Mouse (Mus musculus): ENCODE results near the gene Srsf3. TPM values are rescaled to one million over a fixed set of nuclear protein-coding genes. Genes with fewer than 3 reads are reported as not detected.

Gene Srsf3
- total RNA-seq, 2 experiments from 2014 or later, result 352 to 499 TPM

- no peak for ATAC-seq (replicated peaks; ENCODE audit: low FRiP score, poor library complexity, severe bottlenecking)
Measured at GRCm38 (mm10) chr17:29081618-29082381, 49.4 kb downstream of the Srsf3 start.

- no peak for ATAC-seq (replicated peaks; ENCODE audit: low FRiP score, poor library complexity, severe bottlenecking)
Measured at GRCm38 (mm10) chr17:29083586-29083985, 51.2 kb downstream of the Srsf3 start.

- ATAC-seq (replicated peaks; ENCODE audit: low FRiP score, poor library complexity, severe bottlenecking), result no peak
Measured at GRCm38 (mm10) chr17:29084656-29085055, 52.2 kb downstream of the Srsf3 start.

GRCm38 (mm10) chr17:29085266-29085665 lies 52.8 kb downstream of the Srsf3 start:
- ATAC-seq (replicated peaks; ENCODE audit: low FRiP score, poor library complexity, severe bottlenecking), result no peak

- ATAC-seq (replicated peaks; ENCODE audit: low FRiP score, poor library complexity, severe bottlenecking), result no peak
Measured at GRCm38 (mm10) chr17:29086916-29087315, 54.5 kb downstream of the Srsf3 start.

- no peak for ATAC-seq (replicated peaks; ENCODE audit: low FRiP score, poor library complexity, severe bottlenecking)
Measured at GRCm38 (mm10) chr17:29090776-29091175, 58.3 kb downstream of the Srsf3 start, which contains the start of gene Cdkn1a. Gene Cdkn1a (plus strand): TSS chr17:29090976.

GRCm38 (mm10) chr17:29091348-29091944 lies 59.0 kb downstream of the Srsf3 start:
- ATAC-seq (replicated peaks; ENCODE audit: low FRiP score, poor library complexity, severe bottlenecking), result no peak

GRCm38 (mm10) chr17:29092497-29092896 lies 60.1 kb downstream of the Srsf3 start:
- no peak for ATAC-seq (replicated peaks; ENCODE audit: low FRiP score, poor library complexity, severe bottlenecking)

Other genes with a start within 250 kb of the Srsf3 start
- gene Brpf3, start 231.5 kb upstream of the Srsf3 start, total RNA-seq (2015; ENCODE audit: low replicate concordance), result 497 and 560 TPM in 2 replicates
- gene Brpf3, start 231.5 kb upstream of the Srsf3 start, total RNA-seq (2017; ENCODE audit: low replicate concordance), result 243 and 286 TPM in 2 replicates
- 2.2 TPM in 1 of 2 replicates, not detected in the other for gene Pnpla1, start 174.2 kb upstream of the Srsf3 start, total RNA-seq (2015; ENCODE audit: low replicate concordance)
- gene Pnpla1, start 174.2 kb upstream of the Srsf3 start, total RNA-seq (2017; ENCODE audit: low replicate concordance), result not detected in 2 replicates
- not detected in 2 replicates for gene 4930539E08Rik, start 117.3 kb upstream of the Srsf3 start, total RNA-seq (2015; ENCODE audit: low replicate concordance)
- gene 4930539E08Rik, start 117.3 kb upstream of the Srsf3 start, total RNA-seq (2017; ENCODE audit: low replicate concordance), result not detected in 2 replicates
- gene Pxt1, start 88.8 kb upstream of the Srsf3 start, total RNA-seq (2015; ENCODE audit: low replicate concordance), result 3.2 TPM in 1 of 2 replicates, not detected in the other
- gene Pxt1, start 88.8 kb upstream of the Srsf3 start, total RNA-seq (2017; ENCODE audit: low replicate concordance), result not detected in 2 replicates
- 63.1 and 88.4 TPM in 2 replicates for gene Kctd20, start 80.7 kb upstream of the Srsf3 start, total RNA-seq (2015; ENCODE audit: low replicate concordance)
- 82.3 and 128 TPM in 2 replicates for gene Kctd20, start 80.7 kb upstream of the Srsf3 start, total RNA-seq (2017; ENCODE audit: low replicate concordance)
- gene Stk38, start 24.6 kb upstream of the Srsf3 start, total RNA-seq (2015; ENCODE audit: low replicate concordance), result 112 and 129 TPM in 2 replicates
- 111 and 134 TPM in 2 replicates for gene Stk38, start 24.6 kb upstream of the Srsf3 start, total RNA-seq (2017; ENCODE audit: low replicate concordance)
- gene Cdkn1a, start 58.3 kb downstream of the Srsf3 start, total RNA-seq (2015; ENCODE audit: low replicate concordance), result 0.84 and 2.5 TPM in 2 replicates
- gene Cdkn1a, start 58.3 kb downstream of the Srsf3 start, total RNA-seq (2017; ENCODE audit: low replicate concordance), result 2.3 TPM in 1 of 2 replicates, not detected in the other
- 15.9 and 22.7 TPM in 2 replicates for gene Rab44, start 81.5 kb downstream of the Srsf3 start, total RNA-seq (2015; ENCODE audit: low replicate concordance)
- 22.2 and 28.0 TPM in 2 replicates for gene Rab44, start 81.5 kb downstream of the Srsf3 start, total RNA-seq (2017; ENCODE audit: low replicate concordance)
- gene Cpne5, start 205.5 kb downstream of the Srsf3 start, total RNA-seq (2015; ENCODE audit: low replicate concordance), result not detected in 2 replicates
- 0.13 TPM in 1 of 2 replicates, not detected in the other for gene Cpne5, start 205.5 kb downstream of the Srsf3 start, total RNA-seq (2017; ENCODE audit: low replicate concordance)
- 43.6 TPM in 2 replicates for gene Ppil1, start 231.6 kb downstream of the Srsf3 start, total RNA-seq (2015; ENCODE audit: low replicate concordance)
- 13.3 and 27.9 TPM in 2 replicates for gene Ppil1, start 231.6 kb downstream of the Srsf3 start, total RNA-seq (2017; ENCODE audit: low replicate concordance)
- 24.7 and 32.8 TPM in 2 replicates for gene BC004004, start 236.2 kb downstream of the Srsf3 start, total RNA-seq (2015; ENCODE audit: low replicate concordance)
- gene BC004004, start 236.2 kb downstream of the Srsf3 start, total RNA-seq (2017; ENCODE audit: low replicate concordance), result 29.2 and 38.0 TPM in 2 replicates